Mouse (Mus musculus) liver, embryonic 11.5 days (tissue): Measurements from ENCODE around the gene Birc2. TPM values are rescaled to one million over a fixed set of nuclear protein-coding genes. Genes with fewer than 3 reads are reported as not detected.
A peak's percentile ranks its signal among the peaks of the same experiment; 100 is the strongest.

Source experiments
- ATAC-seq: fragments of 200-750 bp; cut with Nextera tagmentation; replicated peaks from 2 replicates; pipeline ENCODE4 v1.8.0; 2017; ENCODE audit warnings: moderate number of reproducible peaks, mild to moderate bottlenecking, moderate TSS enrichment, moderate library complexity; ENCODE audit not compliant: low FRiP score
- DNase-seq: peaks from one replicate; pipeline ENCODE4 v3.0.0-alpha.2; 2017; ENCODE audit warnings: low spot score
- H3K27ac ChIP-seq: fragments of 300-500 bp; sonication (generic); 2 replicates; pipeline ENCODE4 v1.5.1; 2014; ENCODE audit warnings: mild to moderate bottlenecking, low read depth, low read length, control low read depth
- H3K27me3 ChIP-seq: fragments of 300-500 bp; sonication (generic); replicated peaks from 2 replicates; pipeline ENCODE4 v1.6.1; 2014; ENCODE audit warnings: low read length, mixed read lengths; ENCODE audit not compliant: control insufficient read depth, insufficient read depth
- H3K36me3 ChIP-seq: fragments of 300-500 bp; sonication (generic); 2 replicates; pipeline ENCODE4 v1.6.1; 2014; ENCODE audit warnings: mild to moderate bottlenecking, low read length, moderate library complexity, mixed read lengths; ENCODE audit not compliant: control insufficient read depth, insufficient read depth
- H3K4me1 ChIP-seq: fragments of 300-500 bp; sonication (generic); replicated peaks from 2 replicates; pipeline ENCODE4 v1.6.1; 2014; ENCODE audit warnings: low read length, mixed read lengths; ENCODE audit not compliant: control insufficient read depth, insufficient read depth
- H3K4me2 ChIP-seq: fragments of 300-500 bp; sonication (generic); 2 replicates; pipeline ENCODE4 v1.6.1; 2014; ENCODE audit warnings: mild to moderate bottlenecking, control low read depth, moderate library complexity
- H3K4me3 ChIP-seq: fragments of 300-500 bp; sonication (generic); 2 replicates; pipeline ENCODE4 v1.5.1; 2014; ENCODE audit warnings: low read depth, low read length, control low read depth
- H3K9ac ChIP-seq: fragments of 300-500 bp; sonication (generic); 2 replicates; pipeline ENCODE4 v1.6.1; 2014; ENCODE audit warnings: low read depth, low read length, control low read depth
- H3K9me3 ChIP-seq: fragments of 300-500 bp; sonication (generic); 2 replicates; pipeline ENCODE4 v1.6.1; 2016; ENCODE audit warnings: low read length, inconsistent platforms, mixed read lengths; ENCODE audit not compliant: control insufficient read depth
- WGBS: fragments of 180-500 bp; shearing (Covaris S2); extraction: QIAGEN DNeasy Blood & Tissue Kit; methylation state at CpG from one replicate; pipeline ENCODE4 v1.1.7; 2014; 5-methylcytosine and 5-hydroxymethylcytosine counted together
- polyA plus RNA-seq: library from polyadenylated mRNA; unstranded; fragments of >200 nt; fragmentation: Nextera tagmentation; extraction: Ambion mirVana; gene quantifications from 2 replicates; pipeline ENCODE4 v1.2.1, GENCODE M21; 2014

Birc2 gene
- polyA plus RNA-seq, 1 experiment from 2014 or later: 26.6 TPM

- no peak overlapping the region for H3K4me2 ChIP-seq
- no peaks in the 10 kb centered on the region for H3K9me3 ChIP-seq
- H3K4me3 ChIP-seq: no peak overlapping the region
- H3K9ac ChIP-seq: no peak overlapping the region
- WGBS: 65% methylated on average over 4 of the region's 4 CpGs
- ATAC-seq (no peak), DNase-seq (no peak)
- no peaks in the 10 kb centered on the region for H3K27me3 ChIP-seq
- H3K36me3 ChIP-seq: no peaks in the 10 kb centered on the region; the same call in 1 of the 2 replicates
- H3K27ac ChIP-seq: no peak overlapping the region
- H3K4me1 ChIP-seq: no peaks in the 10 kb centered on the region
Measured at GRCm38 (mm10) chr9:7852346-7853230, 15.7 kb upstream of the Birc2 start.

DNA sequence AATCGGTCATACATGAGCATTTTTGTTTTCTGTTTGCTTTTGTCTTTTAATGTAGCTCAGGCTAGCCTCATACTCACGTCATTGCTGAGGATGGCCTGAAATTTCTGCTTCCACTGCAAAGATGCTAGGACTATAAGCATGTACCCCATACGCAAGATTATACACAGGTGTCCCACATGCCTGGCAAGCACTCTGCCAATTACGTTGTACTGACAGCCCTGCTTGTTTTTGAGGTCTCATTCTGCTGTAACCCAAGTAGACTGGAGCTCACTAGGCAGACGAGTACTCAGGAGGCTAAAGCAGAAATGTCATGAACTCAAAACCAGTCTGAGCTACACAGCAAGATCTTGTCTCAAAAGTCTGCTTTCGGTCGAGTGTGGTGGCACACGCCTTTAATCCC, 15.0 kb upstream of the Birc2 start:
- H3K27me3 ChIP-seq: no peaks in the 10 kb centered on the region
- H3K9ac ChIP-seq: no peak overlapping the region
- no peak for DNase-seq
- no peak overlapping the region for H3K4me3 ChIP-seq
- 85% methylated on average over 8 of the region's 8 CpGs for WGBS
- no peaks in the 10 kb centered on the region; the same call in 1 of the 2 replicates for H3K36me3 ChIP-seq
- no peaks in the 10 kb centered on the region for H3K4me1 ChIP-seq
- H3K9me3 ChIP-seq: no peaks in the 10 kb centered on the region
- H3K4me2 ChIP-seq: no peak overlapping the region
- no peak for ATAC-seq
- H3K27ac ChIP-seq: no peak overlapping the region

DNA sequence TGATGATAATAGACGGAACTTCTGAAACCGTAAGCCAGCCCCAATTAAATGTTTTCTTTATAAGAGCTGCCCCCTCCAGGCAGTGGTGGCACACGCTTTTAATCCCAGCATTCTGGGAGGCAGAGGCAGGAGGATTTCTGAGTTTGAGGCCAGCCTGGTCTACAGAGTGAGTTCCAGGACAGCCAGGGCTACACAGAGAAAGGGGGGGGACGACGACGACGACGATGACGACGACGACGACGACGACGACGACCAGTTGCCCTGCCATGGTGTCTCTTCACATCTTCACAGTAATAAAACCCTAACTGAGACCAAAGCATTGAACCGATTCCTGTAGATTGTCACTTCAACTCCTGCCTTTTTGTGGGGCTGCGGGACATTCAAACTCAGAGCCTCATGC, 11.3 kb upstream of the Birc2 start:
- Histone ChIP-seq H3K4me3 (no peak overlapping the region), H3K4me2 (no peak overlapping the region), H3K9me3 (no peaks in the 10 kb centered on the region), H3K36me3 (no peaks in the 10 kb centered on the region; the same call in 1 of the 2 replicates), H3K27me3 (no peaks in the 10 kb centered on the region), H3K4me1 (no peaks in the 10 kb centered on the region), H3K27ac (no peak overlapping the region), H3K9ac (no peak overlapping the region)
- DNase-seq (no peak), ATAC-seq (no peak)
- 86% methylated on average over 18 of the region's 18 CpGs for WGBS

GRCm38 (mm10) chr9:7846667-7847199, 9.9 kb upstream of the Birc2 start:
- ATAC-seq (no peak), DNase-seq (no peak)
- H3K9ac ChIP-seq: no peak overlapping the region
- no peaks in the 10 kb centered on the region for H3K9me3 ChIP-seq
- H3K4me2 ChIP-seq: no peak overlapping the region
- H3K4me3 ChIP-seq: no peak overlapping the region
- 71% methylated on average over 1 of the region's 1 CpGs for whole genome bisulfite sequencing
- no peak overlapping the region for H3K27ac ChIP-seq
- H3K27me3 ChIP-seq: no peaks in the 10 kb centered on the region
- no peaks in the 10 kb centered on the region for H3K4me1 ChIP-seq
- H3K36me3 ChIP-seq: no peaks in the 10 kb centered on the region; the same call in 1 of the 2 replicates

DNA sequence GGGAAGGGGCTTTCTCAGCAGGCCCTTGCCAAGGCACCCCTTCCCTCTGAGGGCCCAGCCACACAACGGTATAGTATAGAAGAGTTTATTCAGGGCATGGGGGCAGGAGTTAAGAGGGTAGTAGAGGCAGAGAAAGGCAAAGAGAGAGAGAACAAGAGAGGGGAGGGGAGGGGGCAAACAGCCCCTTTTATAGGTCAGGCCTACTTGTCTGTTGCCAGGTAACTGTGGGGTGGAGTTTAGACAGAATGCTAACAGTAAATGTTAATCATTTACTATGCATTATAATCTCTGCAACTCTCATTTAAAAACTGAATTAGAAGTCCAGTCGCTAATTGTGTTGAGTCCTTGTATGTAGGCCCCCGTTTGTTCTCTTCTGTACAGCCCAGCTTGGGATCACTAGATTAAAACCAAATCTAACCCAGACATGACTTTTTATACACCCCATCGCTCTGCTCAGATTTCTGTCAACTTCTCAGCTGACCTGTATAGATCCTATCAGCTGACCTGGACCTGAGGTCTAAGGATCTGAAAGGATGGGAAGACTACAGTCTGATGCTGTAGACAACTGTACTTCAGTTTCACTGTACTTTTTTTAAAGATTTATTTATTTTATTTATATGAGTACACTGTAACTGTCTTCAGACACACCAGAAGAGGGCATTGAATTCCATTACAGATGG, 8.5 kb upstream of the Birc2 start:
- no peak overlapping the region for H3K4me2 ChIP-seq
- no peaks in the 10 kb centered on the region for H3K9me3 ChIP-seq
- no peaks in the 10 kb centered on the region for H3K27me3 ChIP-seq
- H3K9ac ChIP-seq: no peak overlapping the region
- ATAC-seq: peak; percentile 38
- H3K36me3 ChIP-seq: no peaks in the 10 kb centered on the region; the same call in 1 of the 2 replicates
- WGBS: 66% methylated on average over 4 of the region's 4 CpGs
- H3K4me3 ChIP-seq: no peak overlapping the region
- H3K27ac ChIP-seq: no peak overlapping the region
- no peaks in the 10 kb centered on the region for H3K4me1 ChIP-seq
- DNase-seq: no peak

- 72% methylated on average over 6 of the region's 6 CpGs for WGBS
- ATAC-seq: no peak
Measured at GRCm38 (mm10) chr9:7841221-7841620, 4.4 kb upstream of the Birc2 start.

DNA sequence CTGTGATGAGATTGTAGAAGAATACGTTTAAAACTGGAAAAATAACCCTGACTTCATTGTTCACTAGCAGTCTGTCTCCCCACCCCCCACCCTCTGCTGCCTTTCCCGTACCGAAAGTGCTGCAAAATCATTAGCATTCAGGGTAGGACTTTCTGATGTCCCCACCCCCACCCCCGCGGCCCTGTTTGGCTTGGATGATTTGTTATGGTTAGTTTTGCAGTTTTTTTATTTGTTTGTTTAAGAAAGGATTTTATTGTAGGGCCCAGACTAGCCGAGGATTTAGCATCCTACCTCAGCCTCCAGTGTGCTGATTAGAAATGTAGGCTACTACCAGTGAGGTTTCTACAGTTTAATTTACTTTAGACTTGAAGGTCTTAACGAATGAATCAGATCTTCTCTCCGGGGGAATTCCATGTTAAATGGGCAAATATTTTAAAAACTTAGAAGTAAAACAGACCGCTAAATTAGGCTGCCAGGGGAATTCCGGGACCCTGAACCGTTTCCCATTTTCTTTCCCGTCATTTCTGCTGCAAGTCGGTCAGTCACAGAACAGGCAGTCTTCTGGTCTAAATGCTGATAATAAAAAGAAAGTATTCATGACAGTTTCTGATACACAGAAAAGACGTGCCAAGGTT, 1.1 kb upstream of the Birc2 start:
- ATAC-seq (peak; percentile 21), DNase-seq (peak; percentile 52)
- H3K9ac ChIP-seq: peak overlapping the region; percentile 89
- peak overlapping the region; percentile 86 for H3K4me2 ChIP-seq
- no peaks in the 10 kb centered on the region for H3K27me3 ChIP-seq
- peak overlapping the region; percentile 98 for H3K27ac ChIP-seq
- peaks cover 11% of the 10 kb centered on the region; the same call in 1 of the 2 replicates for H3K36me3 ChIP-seq
- peaks cover 4% of the 10 kb centered on the region; the same call in 1 of the 2 replicates for H3K4me1 ChIP-seq
- no peaks in the 10 kb centered on the region for H3K9me3 ChIP-seq
- 25% methylated on average over 14 of the region's 14 CpGs for WGBS
- peak overlapping the region; percentile 67 for H3K4me3 ChIP-seq

More at GRCm38 (mm10) chr9:7841221-7841620, 4.4 kb upstream of the Birc2 start:
- Histone ChIP-seq H3K9ac (no peak overlapping the region), H3K27me3 (no peaks in the 10 kb centered on the region), H3K36me3 (no peaks in the 10 kb centered on the region), H3K27ac (no peak overlapping the region), H3K4me3 (no peak overlapping the region), H3K4me2 (no peak overlapping the region), H3K4me1 (peaks cover 4% of the 10 kb centered on the region; the same call in 1 of the 2 replicates), H3K9me3 (no peaks in the 10 kb centered on the region)
- no peak for DNase-seq

- H3K27me3 ChIP-seq: no peaks in the 10 kb centered on the region
- peak; percentile 68 for DNase-seq
- peak overlapping the region; percentile 83 for H3K9ac ChIP-seq
- H3K4me2 ChIP-seq: peak overlapping the region; percentile 86
- H3K27ac ChIP-seq: peak overlapping the region; percentile 98
- H3K4me1 ChIP-seq: peaks cover 7% of the 10 kb centered on the region; the same call in 1 of the 2 replicates
- H3K36me3 ChIP-seq: peaks cover 11% of the 10 kb centered on the region; the same call in 1 of the 2 replicates
- ATAC-seq: peak; percentile 49
- WGBS: under 1% methylated on average over 16 of the region's 16 CpGs
- H3K4me3 ChIP-seq: peak overlapping the region; percentile 67
- H3K9me3 ChIP-seq: no peaks in the 10 kb centered on the region
Measured at GRCm38 (mm10) chr9:7836331-7836730, 533 bp downstream of the Birc2 start.
